Mouse (Mus musculus) stomach, postnatal 0 days (tissue): ENCODE results near the gene Myl9. TPM values are rescaled to one million over a fixed set of nuclear protein-coding genes. Genes with fewer than 3 reads are reported as not detected.

Source experiments
- ATAC-seq: fragments of 200-750 bp; cut with Nextera tagmentation; 2 replicates; pipeline ENCODE4 v1.8.0; 2017; ENCODE audit not compliant: low FRiP score, low TSS enrichment
- DNase-seq: peaks from one replicate; pipeline ENCODE4 v3.0.0-alpha.2; 2016; ENCODE audit warnings: low spot score
- H3K27ac ChIP-seq: fragments of 300-500 bp; sonication (generic); replicated peaks from 2 replicates; pipeline ENCODE4 v1.5.1; 2014; ENCODE audit warnings: mild to moderate bottlenecking, control low read depth
- H3K27me3 ChIP-seq: fragments of 300-500 bp; sonication (generic); 2 replicates; pipeline ENCODE4 v1.6.1; 2014; ENCODE audit warnings: low read length; ENCODE audit not compliant: control insufficient read depth, insufficient read depth
- H3K36me3 ChIP-seq: fragments of 300-500 bp; sonication (generic); 2 replicates; pipeline ENCODE4 v1.6.1; 2014; ENCODE audit warnings: low read length, mixed read lengths; ENCODE audit not compliant: control insufficient read depth, insufficient read depth
- H3K4me1 ChIP-seq: fragments of 300-500 bp; sonication (generic); replicated peaks from 2 replicates; pipeline ENCODE4 v1.6.1; 2014; ENCODE audit warnings: antibody characterized with exemption; ENCODE audit not compliant: control insufficient read depth, insufficient read depth
- H3K4me2 ChIP-seq: fragments of 300-500 bp; sonication (generic); replicated peaks from 2 replicates; pipeline ENCODE4 v1.6.1; 2014; ENCODE audit warnings: low read depth, mild to moderate bottlenecking, control low read depth, moderate library complexity
- H3K4me3 ChIP-seq: fragments of 300-500 bp; sonication (generic); 2 replicates; pipeline ENCODE4 v1.5.1; 2014; ENCODE audit warnings: low read depth, low read length, control low read depth
- H3K9ac ChIP-seq: fragments of 300-500 bp; sonication (generic); 2 replicates; pipeline ENCODE4 v1.6.1; 2014; ENCODE audit warnings: mild to moderate bottlenecking, low read length, control low read depth, mixed read lengths
- H3K9me3 ChIP-seq: fragments of 300-500 bp; sonication (generic); 2 replicates; pipeline ENCODE4 v1.6.1; 2016; ENCODE audit warnings: low read length; ENCODE audit not compliant: control insufficient read depth
- CTCF ChIP-seq: IDR thresholded peaks from 2 replicates; pipeline ENCODE4 v1.5.1; 2016; ENCODE audit warnings: antibody characterized with exemption, low read depth, mild to moderate bottlenecking, moderate library complexity
- EP300 ChIP-seq: optimal IDR thresholded peaks from 2 replicates; pipeline ENCODE3; 2016; ENCODE audit warnings: antibody characterized with exemption
- WGBS: fragments of 180-500 bp; shearing (Covaris S2); extraction: QIAGEN DNeasy Blood & Tissue Kit; methylation state at CpG from one replicate; pipeline ENCODE4 v1.1.7; 2014; 5-methylcytosine and 5-hydroxymethylcytosine counted together
- polyA plus RNA-seq: library from polyadenylated mRNA; unstranded; fragments of >200 nt; fragmentation: Nextera tagmentation; extraction: Ambion mirVana; gene quantifications from 2 replicates; pipeline ENCODE4 v1.2.1, GENCODE M21; 2015

Gene Myl9
- polyA plus RNA-seq, 1 experiment from 2014 or later: 2,268 TPM

DNA sequence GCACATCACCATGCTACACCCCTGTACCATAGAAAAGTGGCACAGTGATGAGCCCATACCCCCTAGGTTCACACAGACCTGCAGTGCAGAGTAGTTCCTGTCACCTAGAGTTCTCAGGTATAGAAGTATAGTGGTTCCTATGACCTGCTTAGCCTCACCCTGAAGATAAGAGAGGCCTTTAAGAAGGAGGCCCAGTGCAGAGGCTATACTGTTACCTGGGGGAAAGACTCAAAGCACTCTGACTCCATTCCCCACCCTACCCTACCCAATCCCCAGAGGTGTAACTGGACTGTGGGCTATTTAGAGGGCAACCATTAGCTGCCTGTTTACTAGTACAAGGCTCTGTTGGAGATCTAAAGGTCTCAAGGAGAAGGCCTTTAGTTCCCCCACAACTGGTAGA, 43.6 kb upstream of the Myl9 start:
- peak; percentile 51 for ATAC-seq
- H3K27ac ChIP-seq: peak overlapping the region; percentile 89

DNA sequence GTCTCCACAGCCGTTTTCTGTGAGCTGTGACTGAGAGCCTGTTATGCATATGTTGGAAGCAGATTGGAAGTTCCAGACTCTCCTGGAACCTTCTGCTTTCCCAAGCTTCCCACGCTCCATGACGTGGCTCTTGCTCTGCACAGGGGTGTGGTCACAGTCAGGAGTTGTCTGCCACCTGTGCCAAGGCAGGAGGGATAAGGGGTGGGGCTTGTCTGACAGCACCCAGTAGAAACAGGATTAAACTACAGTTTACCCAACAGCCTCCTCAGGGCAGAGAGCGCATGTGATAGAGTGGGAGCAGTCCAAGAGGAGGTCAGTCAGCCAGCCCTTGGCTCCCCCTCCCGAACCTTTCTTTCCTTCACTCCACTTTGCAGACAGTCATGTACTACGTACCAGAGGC, 43.1 kb upstream of the Myl9 start:
- peak overlapping the region; percentile 89 for H3K27ac ChIP-seq
- no peaks in the 10 kb centered on the region for H3K9me3 ChIP-seq
- no peak overlapping the region; the same call in 1 of the 2 replicates for H3K9ac ChIP-seq
- ATAC-seq (peak; percentile 89), DNase-seq (peak; percentile 86)
- TF ChIP-seq CTCF: no peak
- TF ChIP-seq EP300: no peak
- H3K36me3 ChIP-seq: no peaks in the 10 kb centered on the region
- WGBS: 35% methylated on average over 6 of the region's 6 CpGs
- H3K27me3 ChIP-seq: no peaks in the 10 kb centered on the region
- peaks cover 10% of the 10 kb centered on the region for H3K4me1 ChIP-seq
- no peak overlapping the region for H3K4me3 ChIP-seq
- no peak overlapping the region for H3K4me2 ChIP-seq

More for the DNA sequence above, 43.6 kb upstream of the Myl9 start:
- TF ChIP-seq EP300 (no peak), CTCF (no peak)
- no peak overlapping the region for H3K4me2 ChIP-seq
- H3K4me3 ChIP-seq: no peak overlapping the region
- H3K9ac ChIP-seq: no peak overlapping the region
- H3K9me3 ChIP-seq: no peaks in the 10 kb centered on the region
- H3K27me3 ChIP-seq: no peaks in the 10 kb centered on the region
- no peaks in the 10 kb centered on the region for H3K36me3 ChIP-seq
- peaks cover 15% of the 10 kb centered on the region for H3K4me1 ChIP-seq
- DNase-seq: peak; percentile 23

DNA sequence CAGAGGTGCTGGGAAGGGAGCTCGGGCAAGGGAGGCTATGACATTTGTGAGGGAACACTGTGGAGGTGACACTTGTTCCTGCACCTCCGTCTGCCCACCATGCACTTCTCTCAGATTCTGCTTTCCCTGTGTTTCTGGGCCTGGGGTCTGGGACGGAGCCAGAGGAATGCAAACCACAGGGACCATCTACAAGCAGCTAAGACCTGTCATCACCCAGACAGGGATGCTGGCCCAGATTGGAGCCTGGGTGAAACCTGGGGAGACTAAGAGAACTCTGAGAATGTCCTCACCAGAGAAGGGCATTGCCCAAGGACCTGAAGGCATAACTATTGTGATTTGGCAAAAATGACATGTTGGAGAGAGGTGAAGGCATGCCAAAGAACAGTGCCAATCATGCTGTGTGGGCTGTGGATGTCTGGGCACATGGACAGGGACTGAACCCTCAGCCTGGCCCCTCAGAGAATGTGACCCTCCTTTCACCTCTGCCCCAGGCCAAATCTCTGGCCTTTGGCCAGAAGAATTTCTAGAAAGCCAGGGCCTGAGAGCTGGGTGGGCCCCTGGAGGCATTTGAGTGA, 39.4 kb upstream of the Myl9 start:
- Histone ChIP-seq H3K4me1 (peaks cover 12% of the 10 kb centered on the region; the same call in 1 of the 2 replicates), H3K27ac (no peak overlapping the region), H3K9me3 (no peaks in the 10 kb centered on the region), H3K36me3 (no peaks in the 10 kb centered on the region), H3K4me3 (no peak overlapping the region), H3K4me2 (no peak overlapping the region), H3K27me3 (no peaks in the 10 kb centered on the region), H3K9ac (no peak overlapping the region)
- DNase-seq (no peak), ATAC-seq (no peak)
- WGBS: 69% methylated on average over 3 of the region's 3 CpGs
- no peak for TF ChIP-seq EP300
- TF ChIP-seq CTCF: no peak

DNA sequence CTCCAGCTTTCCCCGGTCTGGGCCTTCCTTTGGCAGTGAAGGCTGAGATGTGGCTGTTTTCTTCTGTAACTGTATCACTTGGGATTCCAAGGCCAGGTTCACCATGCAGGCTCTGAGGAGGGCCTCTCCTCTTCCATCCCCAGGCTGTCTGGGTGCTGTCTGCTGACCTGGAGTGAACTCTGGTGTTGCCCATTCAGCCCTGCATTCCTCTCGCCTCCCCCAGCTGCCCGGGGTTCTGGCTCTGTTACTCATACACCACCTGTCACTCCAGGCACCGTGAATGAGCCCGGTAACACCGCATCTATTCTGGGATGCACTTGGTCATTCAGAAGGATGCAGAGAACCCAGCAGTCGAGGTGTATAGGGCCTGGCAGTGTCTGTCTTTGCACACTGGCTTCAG, 38.4 kb upstream of the Myl9 start:
- peaks cover 14% of the 10 kb centered on the region; the same call in 1 of the 2 replicates for H3K4me1 ChIP-seq

DNA sequence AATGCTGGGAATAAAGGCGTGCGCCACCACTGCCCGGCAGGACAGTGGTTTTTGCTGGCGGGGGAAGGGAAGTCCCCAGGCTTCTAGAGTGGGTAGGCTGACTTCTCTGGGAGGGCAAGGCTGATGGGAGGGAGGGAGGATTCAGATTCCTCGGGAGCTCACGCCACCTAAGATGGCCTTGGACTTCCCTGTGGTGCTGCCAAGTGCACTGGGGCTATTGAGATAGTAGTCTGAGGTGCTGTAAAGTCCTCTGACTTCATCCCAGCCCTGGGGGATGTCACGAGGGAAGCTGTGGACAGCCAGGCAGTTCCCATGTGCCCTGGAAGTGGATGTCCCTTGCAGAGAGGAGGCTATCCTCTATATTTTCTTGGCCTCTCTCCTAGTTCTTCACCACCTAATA, 37.2 kb upstream of the Myl9 start:
- no peak for ATAC-seq

More for the DNA sequence above, 38.4 kb upstream of the Myl9 start:
- Histone ChIP-seq H3K9ac (no peak overlapping the region), H3K27me3 (no peaks in the 10 kb centered on the region), H3K27ac (no peak overlapping the region), H3K36me3 (no peaks in the 10 kb centered on the region), H3K4me3 (no peak overlapping the region), H3K4me2 (no peak overlapping the region), H3K9me3 (no peaks in the 10 kb centered on the region)
- no peak for ATAC-seq
- no peak for DNase-seq
- TF ChIP-seq CTCF (no peak), EP300 (no peak)
- 38% methylated on average over 7 of the region's 7 CpGs for WGBS

DNA sequence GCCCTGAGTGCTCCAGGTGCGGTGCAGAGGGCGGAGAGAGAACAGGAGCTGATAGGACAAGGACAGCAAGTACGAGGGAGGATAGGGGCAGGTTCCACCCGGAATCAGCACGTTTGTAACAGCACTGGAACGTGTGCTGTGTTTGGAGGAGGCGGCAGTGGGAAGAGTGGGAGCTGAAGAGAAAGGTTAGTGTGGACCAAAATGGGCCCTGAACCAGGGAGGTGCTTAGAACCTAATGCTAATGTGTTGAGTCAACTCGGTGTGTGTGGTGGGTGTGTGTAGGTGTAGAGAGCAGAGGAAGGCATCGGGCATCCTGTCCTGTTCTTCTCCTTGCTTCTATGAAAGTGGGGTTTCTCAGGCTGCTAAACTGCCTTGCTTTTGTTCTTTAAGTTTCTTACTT, 34.0 kb upstream of the Myl9 start:
- Histone ChIP-seq H3K4me1 (peaks cover 12% of the 10 kb centered on the region), H3K9ac (no peak overlapping the region), H3K27ac (no peak overlapping the region), H3K4me2 (no peak overlapping the region), H3K27me3 (no peaks in the 10 kb centered on the region), H3K4me3 (no peak overlapping the region), H3K9me3 (no peaks in the 10 kb centered on the region), H3K36me3 (no peaks in the 10 kb centered on the region)
- TF ChIP-seq EP300 (no peak), CTCF (no peak)
- WGBS: 63% methylated on average over 9 of the region's 9 CpGs
- DNase-seq: no peak
- no peak for ATAC-seq

More for the DNA sequence above, 37.2 kb upstream of the Myl9 start:
- Histone ChIP-seq H3K27me3 (no peaks in the 10 kb centered on the region), H3K4me3 (no peak overlapping the region), H3K4me1 (peaks cover 15% of the 10 kb centered on the region), H3K4me2 (no peak overlapping the region), H3K9me3 (no peaks in the 10 kb centered on the region), H3K9ac (no peak overlapping the region), H3K36me3 (no peaks in the 10 kb centered on the region), H3K27ac (no peak overlapping the region)
- 75% methylated on average over 7 of the region's 7 CpGs for WGBS
- DNase-seq: no peak
- no peak for TF ChIP-seq EP300
- no peak for TF ChIP-seq CTCF
